Comparison of ENCODE assay signal across 13 mouse cellular contexts in the genomic region with DNA sequence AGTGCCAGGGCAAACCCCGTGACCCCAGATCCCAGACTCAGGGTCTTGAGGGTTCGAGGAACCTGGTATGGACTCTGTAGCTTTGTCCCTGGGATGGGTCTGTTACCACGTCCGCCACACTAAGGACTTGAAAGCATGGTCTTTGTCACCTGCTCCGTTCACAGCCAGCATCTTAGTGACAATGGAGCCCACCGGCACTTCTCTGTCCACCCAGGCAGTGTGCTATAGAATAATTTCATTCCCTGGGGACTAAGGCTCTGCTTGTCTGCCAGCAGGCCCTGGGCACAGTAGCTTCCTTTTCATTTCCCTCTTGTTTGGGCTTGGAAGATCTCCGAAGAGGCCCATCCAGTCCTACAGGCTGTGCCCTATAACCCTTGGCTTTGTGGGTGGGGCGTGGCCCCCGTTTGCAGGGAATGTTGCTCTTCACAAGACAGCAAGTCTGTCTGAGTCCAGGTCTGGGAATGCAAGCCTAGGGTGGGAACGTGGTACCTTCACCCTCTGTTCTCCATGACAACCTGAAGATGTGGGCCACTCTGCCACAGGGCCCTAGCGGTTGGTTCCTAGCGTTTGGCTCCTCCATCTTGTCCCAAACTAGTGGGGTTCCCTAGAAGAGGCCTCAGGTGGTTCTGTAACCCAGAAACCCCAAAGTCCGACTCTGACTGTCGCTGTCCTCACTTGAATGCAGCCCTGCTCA. TPM values are rescaled to one million over a fixed set of nuclear protein-coding genes. Genes with fewer than 3 reads are reported as not detected.
A peak's percentile ranks its signal among the peaks of the same experiment; 100 is the strongest.
DNase-seq lines count a peak whose midpoint lies in the region; ATAC-seq lines count a peak whose summit lies in the region.
"Had no signal": no experiment of that assay in that cellular context is flagged by ENCODE, and none has a peak within 500 bp of the region (broad histone marks: within the 10 kb centered on the region; RNA-seq: fewer than 3 reads in every experiment).

No protein-coding gene starts in this region.

- H3K36me3 ChIP-seq in forebrain, embryonic 16.5 days (ENCODE audit: control insufficient read depth, insufficient read depth): no peaks in the 10 kb centered on the region
- H3K36me3 ChIP-seq in midbrain, embryonic 11.5 days (ENCODE audit: control insufficient read depth, insufficient read depth, low read length): no peaks in the 10 kb centered on the region
- H3K36me3 ChIP-seq: G1E; limb, embryonic 12.5 days had no signal

- 69% methylated on average over 14 of the region's 14 CpGs for WGBS in forebrain, embryonic 16.5 days
- 58% methylated on average over 14 of the region's 14 CpGs for WGBS in midbrain, embryonic 11.5 days

- DNase-seq in thymus, postnatal 25 days: peak; percentile 36
- DNase-seq in thymus, adult 18-20 months: no peak
- DNase-seq in midbrain, embryonic 11.5 days (ENCODE audit: low spot score, missing footprints): peak; percentile 89
- DNase-seq in embryo, embryonic 9.5 days (ENCODE audit: extremely low spot score): no peak
- DNase-seq in layer of hippocampus, postnatal 36 days: no peak
- no peak for DNase-seq in lung, postnatal 10 days
- DNase-seq: cerebellum, adult 2 months; lung, postnatal 14 days had no signal

- H3K4me3 ChIP-seq in forebrain, embryonic 16.5 days (replicated peaks; ENCODE audit: low read length): no peak overlapping the region
- peak overlapping the region; percentile 55; the same call in 1 of the 2 replicates for H3K4me3 ChIP-seq in midbrain, embryonic 11.5 days (ENCODE audit: low read depth, low read length)
- H3K4me3 ChIP-seq: heart, adult 2 months; limb, embryonic 12.5 days had no signal

- peak overlapping the region; percentile 42 for H3K9ac ChIP-seq in forebrain, embryonic 16.5 days (replicated peaks; ENCODE audit: low read depth, low read length)
- peak overlapping the region; percentile 50 for H3K9ac ChIP-seq in midbrain, embryonic 11.5 days (ENCODE audit: low read length)

- H3K4me2 ChIP-seq in forebrain, embryonic 16.5 days (ENCODE audit: low read length): peak overlapping the region; percentile 26
- peak overlapping the region; percentile 88 for H3K4me2 ChIP-seq in midbrain, embryonic 11.5 days
- H3K4me2 ChIP-seq: limb, embryonic 12.5 days had no signal

- no peaks in the 10 kb centered on the region for H3K9me3 ChIP-seq in forebrain, embryonic 16.5 days (ENCODE audit: control insufficient read depth, low read length)
- no peaks in the 10 kb centered on the region for H3K9me3 ChIP-seq in midbrain, embryonic 11.5 days (ENCODE audit: control insufficient read depth, low read length)
- H3K9me3 ChIP-seq: G1E; limb, embryonic 12.5 days had no signal

- no peak overlapping the region for H3K27ac ChIP-seq in forebrain, embryonic 16.5 days (ENCODE audit: low read length)
- peak overlapping the region; percentile 70 for H3K27ac ChIP-seq in midbrain, embryonic 11.5 days (ENCODE audit: low read depth, low read length)
- H3K27ac ChIP-seq: heart, adult 2 months; kidney, postnatal 0 days; limb, embryonic 12.5 days had no signal

- peaks cover 59% of the 10 kb centered on the region for H3K4me1 ChIP-seq in forebrain, embryonic 16.5 days (replicated peaks; ENCODE audit: control insufficient read depth, insufficient read depth, low read length)
- peaks cover 65% of the 10 kb centered on the region for H3K4me1 ChIP-seq in midbrain, embryonic 11.5 days (ENCODE audit: control insufficient read depth, insufficient read depth, low read length)

- ATAC-seq in forebrain, embryonic 16.5 days: no peak
- ATAC-seq in midbrain, embryonic 11.5 days (ENCODE audit: low FRiP score): no peak

- no peaks in the 10 kb centered on the region for H3K27me3 ChIP-seq in forebrain, embryonic 16.5 days (replicated peaks; ENCODE audit: control insufficient read depth, insufficient read depth, low read length)
- no peaks in the 10 kb centered on the region for H3K27me3 ChIP-seq in midbrain, embryonic 11.5 days (ENCODE audit: control insufficient read depth, insufficient read depth, low read length)

RNA-seq across cellular contexts. Expression of a gene that starts 4.3 kb away (rescaled TPM):
- polyA plus RNA-seq in forebrain, embryonic 16.5 days (2015; fragmentation: Nextera tagmentation; extraction: Ambion mirVana): 107 and 110 TPM in 2 replicates
- 179 and 191 TPM in 2 replicates for polyA plus RNA-seq in midbrain, embryonic 11.5 days (2014; fragmentation: Nextera tagmentation; extraction: Ambion mirVana)
- total RNA-seq in layer of hippocampus, postnatal 36 days (2021): 10 to 100 TPM; 79.8 to 83.2 TPM
- total RNA-seq: G1E had no signal
- polyA plus RNA-seq: G1E had no signal

Comparison
In these comparisons a context has a peak if more than half of its experiments do, and no peak if none do; other contexts are left out.
1. DNase-seq: peak in thymus, postnatal 25 days (single experiment) and midbrain, embryonic 11.5 days (single experiment); none in thymus, adult 18-20 months (0 of 2), embryo, embryonic 9.5 days (single experiment), layer of hippocampus, postnatal 36 days (0 of 2) and lung, postnatal 10 days (single experiment).